Mouse (Mus musculus) right cerebral cortex, adult 18-20 months (tissue): Measurements from ENCODE around the gene Alg5.
"Not testable (repeated sequence)": the region's sequence is repeated elsewhere in the genome, so short reads cannot be mapped to it uniquely, and the experiment has no call there.

Experiments used
- DNase-seq: peaks from one replicate; pipeline ENCODE4 v3.0.0; 2022; ENCODE audit warnings: mixed read lengths

Alg5 gene

DNA sequence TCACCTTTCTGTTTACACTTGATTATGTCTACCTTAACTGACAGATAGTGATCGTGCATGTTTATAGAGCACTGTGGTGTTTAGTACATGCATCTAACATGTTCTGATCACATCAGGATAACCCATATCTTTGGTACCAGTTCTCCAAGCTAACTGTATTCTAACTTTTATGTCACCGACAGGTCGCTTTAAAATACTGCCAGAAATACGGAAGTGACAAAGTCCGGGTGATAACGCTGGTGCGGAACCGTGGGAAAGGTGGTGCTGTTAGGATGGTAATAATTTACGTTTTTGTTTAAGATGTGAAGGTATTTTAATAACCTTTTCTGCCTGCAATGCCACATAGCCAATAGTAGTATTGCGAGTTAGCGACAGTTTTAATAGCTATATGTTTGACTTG is 6.6 kb downstream of the Alg5 start:
- DNase-seq: no peak

DNA sequence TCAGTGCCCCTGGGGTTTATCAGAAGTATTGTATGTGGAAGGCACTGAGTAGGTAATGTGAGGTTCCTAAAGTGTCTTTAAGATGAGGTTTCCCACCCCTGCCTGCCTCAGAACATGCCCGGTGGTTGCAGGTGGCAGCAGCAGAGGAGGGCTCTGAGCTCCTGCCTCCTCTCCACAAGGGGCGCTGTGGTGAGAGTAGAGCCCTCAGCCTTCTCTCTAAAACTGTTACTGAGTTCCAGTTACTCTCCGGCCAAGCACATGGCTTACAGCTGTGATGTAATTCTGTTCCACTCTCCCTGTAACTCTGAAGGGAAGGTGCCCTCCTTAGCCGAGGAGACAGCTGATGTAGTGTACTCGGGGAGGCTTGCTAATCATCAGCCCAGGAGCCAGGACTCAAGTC is 10.5 kb downstream of the Alg5 start:
- DNase-seq: no peak

DNA sequence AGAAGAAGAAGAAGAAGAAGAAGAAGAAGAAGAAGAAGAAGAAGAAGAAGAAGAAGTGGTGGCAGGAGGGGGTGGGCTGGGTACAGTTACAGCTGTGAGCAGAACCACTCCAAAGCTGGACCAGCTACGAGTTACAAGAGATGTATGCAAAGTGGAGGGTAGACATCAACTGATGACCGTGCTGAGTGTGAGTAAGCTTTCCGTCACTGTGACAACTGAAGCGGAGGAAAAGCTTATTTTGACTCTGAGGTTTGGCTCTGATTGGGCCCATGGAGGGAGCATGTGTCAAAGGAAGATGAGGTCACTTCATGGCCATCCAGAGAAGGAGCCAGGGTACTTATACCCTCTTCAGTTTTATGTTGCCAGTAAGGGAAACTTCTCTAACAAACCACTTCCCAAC is 18.1 kb downstream of the Alg5 start:
- DNase-seq: no peak

DNA sequence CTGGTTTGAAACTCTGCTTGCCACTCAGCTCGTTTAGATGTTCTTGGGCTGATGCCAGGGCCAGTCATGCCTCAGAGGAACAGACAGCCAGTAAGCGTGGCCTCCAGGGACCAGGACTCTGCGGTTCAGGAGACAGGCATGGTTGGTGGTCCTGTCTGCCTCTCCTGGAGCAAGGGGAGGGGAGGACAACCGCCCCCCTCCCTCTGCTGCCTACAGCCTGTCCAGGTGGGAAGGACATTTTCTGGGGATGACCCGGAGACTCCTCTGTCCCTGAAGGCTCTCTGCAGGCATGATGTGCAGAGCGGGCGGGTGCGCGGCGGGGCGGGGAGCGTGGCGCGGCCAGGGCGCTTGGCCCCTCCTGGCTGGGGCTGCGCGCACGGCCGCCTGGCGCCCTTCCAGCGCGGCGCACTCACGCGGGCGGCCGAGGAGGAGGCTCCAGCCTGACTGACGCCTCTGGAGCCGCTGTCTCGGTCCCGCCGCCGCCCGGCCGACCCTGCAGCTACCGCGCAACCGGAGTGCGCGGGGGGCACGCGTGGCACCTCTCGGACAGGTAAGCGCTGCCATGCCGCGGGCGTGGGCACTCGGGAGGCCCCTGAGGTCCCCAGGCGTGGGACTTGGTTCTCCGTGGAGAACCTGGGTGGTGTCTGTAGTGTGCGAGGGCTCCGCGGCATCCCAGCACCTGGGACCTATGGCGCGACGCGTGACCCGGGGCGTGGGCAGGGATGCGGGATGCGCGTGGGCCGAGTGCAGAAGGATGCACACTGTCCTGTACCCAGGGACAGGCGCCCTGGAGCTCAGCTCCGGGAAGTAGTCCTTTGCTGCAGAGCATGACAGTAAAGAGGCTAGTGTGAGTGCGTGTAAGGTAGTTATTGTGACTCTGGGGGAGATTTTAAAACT is 20.1 kb downstream of the Alg5 start, which contains the start of gene Smad9:
TSS of gene Smad9 (plus strand) at position 438 of the 897 bp plus-strand sequence.
- DNase-seq: peak; percentile 69

DNA sequence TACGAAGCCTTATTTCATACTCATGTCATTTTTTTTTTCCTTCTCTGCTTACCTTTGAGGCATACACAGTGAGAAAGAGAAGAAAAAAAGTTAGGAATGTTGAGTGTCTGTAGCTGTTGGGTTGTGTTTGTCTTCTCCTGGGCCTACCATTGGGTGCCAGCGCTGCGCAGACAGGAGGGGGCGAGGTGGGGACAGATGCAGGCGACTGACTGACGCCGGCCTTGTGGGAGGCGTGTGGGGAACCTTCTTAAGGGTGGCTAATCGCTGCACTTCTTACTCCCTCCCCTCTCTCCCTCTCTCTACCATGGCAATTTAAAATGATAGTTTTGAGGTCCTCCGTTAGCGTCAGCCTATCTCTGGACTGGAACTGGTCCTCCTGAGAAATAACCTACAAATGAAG is 20.7 kb downstream of the Alg5 start:
- peak; percentile 71 for DNase-seq

DNA sequence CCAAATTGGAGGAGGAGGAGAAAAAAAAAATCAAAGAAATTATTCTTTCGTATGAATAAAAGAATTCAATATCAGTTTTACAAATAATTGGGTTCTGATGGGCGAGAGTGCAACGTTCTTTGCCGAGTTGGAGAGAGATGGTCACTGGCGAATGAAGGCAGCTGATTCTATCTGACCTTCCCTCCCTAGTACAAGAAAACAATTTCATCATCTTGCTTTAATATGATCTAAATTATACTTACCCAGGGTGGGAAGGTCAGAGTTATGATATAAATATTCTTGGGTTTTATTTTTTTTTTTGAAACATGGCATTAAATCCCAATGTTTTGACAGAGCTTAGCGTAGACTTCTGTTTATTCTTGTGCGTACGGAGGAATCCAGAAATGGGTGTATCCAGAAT is 22.1 kb downstream of the Alg5 start:
- no peak for DNase-seq

DNA sequence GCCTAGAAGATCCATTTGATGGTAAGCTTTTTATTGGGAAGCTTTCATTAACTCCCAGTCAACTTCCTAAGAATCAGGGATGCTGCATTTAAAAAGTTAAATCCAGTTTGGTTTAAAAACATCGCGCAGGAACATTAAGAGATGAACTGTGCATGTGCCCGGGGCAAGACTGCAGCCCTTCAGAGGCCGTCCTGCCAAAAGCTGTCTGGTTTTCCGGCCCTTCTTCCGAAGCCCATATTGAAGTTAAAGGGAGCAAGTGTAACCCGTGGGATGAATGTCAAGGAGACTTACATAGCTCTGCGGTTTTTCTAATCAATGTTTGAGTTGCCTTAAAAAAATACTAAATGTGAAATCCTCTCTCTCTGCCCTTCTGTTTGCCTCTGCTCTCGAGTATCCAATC is 23.9 kb downstream of the Alg5 start:
- DNase-seq: no peak

DNA sequence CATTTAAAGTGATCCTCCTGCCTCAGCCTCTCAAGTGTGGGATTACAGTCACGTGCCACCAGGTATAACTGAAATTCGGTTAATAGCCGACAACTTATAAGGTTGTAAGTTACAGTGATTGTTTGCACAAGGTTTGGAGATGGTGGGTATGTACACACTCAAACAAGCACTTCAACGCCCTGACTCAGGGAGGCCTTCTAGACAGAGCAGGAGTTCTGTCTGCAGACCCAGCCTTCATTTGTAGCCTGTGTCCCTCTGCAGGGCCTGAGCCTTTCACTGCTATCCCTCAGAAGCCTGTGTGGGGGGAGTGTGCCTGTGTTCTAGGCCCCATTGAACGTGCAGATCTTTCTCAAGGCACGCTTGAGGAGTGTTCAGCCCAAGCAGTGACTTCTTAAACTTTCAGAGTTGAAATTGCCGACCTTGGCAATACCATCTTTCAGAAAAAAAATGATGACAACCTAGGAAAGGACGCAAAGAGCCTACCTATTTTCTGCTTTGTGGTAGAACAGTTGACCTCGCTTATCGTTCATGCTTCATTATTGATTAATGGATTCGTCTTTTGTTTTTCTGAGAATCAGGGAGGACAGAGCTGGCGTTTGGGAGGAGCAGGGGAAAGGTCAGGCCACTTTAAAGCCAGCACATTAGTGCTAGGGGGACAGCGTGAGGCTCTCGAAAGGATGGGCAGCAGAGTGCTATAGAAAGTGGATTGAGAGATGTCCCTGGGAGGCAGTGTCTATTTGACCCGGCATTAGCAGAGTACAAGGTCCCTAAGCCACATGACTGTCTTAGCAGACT is 25.2 kb downstream of the Alg5 start:
- no peak for DNase-seq

DNA sequence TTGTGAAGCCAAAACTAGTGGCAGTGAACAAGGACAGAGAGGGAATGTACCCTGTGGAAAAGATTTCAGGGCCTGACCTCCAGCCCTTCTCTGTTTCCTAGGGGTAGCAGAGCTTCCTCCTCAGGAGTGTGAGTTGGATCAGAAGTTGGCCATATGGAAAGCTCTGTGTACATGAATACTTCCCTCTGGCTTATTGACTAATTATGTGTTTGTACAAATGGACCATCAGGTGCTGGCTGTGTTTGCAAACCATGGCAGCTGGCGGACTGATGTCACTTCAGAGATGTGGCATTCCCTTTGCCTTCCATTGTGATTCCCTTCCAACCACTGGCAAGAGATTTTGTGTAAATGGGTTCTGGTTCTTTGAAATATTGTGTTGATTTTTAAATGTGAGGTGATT is 25.9 kb downstream of the Alg5 start:
- no peak for DNase-seq

DNA sequence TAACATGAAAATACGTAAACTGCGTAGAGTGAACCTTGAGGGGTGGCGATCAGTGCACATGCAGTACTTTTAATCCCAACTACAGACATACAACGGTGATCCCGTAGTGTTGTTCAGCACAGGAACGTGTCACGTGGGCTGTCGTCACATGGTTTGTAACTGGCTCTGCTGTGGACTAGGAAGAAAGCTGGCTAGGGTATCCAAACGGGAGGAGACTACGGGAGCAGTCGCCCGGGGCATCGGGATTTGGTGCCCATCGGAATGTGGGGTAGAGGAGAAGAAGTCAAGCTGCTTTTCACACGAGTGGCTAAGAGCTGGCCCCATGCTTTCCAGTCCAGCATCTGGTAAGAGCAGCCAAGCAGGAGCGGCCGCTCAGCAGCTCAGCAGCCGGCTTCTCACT is 29.1 kb downstream of the Alg5 start:
- peak; percentile 37 for DNase-seq

DNA sequence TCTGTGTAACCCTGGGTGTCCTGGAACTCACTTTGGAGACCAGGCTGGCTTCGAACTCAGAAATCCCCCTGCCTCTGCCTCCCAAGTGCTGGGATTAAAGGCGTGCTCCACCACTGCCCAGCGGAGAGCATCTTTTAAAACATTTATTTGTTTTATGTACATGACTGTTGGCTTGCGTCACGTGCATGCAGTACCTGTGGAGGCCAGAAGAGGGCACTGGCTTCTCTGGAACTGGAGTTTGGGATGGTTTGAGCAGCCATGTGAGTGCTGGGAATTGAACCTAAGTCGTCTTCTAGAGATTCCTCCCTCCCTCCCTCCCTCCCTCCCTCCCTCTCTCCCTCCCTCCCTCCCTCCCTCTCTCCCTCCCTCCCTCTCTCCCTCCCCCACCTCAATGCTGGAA is 30.2 kb downstream of the Alg5 start:
- not testable (repeated sequence) for DNase-seq

DNA sequence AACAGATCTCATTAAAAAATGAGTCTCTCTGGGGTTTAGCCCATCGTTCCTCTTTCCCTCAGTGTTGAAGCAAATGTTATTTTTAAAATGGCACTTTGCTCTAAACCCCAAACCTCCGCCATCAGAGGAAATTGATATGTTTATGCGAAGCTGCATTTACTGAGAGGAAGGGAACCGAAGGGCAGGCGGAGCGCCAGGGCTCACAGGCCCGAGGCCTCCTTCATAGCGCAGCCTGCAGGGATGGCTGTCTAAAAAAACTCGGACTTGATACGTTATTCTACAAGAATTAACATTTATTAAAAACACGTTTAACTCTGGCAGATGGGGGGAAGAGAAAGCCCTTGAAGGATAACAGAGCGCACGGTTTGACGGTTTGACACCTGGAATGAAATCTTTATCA is 30.7 kb downstream of the Alg5 start:
- DNase-seq: no peak

DNA sequence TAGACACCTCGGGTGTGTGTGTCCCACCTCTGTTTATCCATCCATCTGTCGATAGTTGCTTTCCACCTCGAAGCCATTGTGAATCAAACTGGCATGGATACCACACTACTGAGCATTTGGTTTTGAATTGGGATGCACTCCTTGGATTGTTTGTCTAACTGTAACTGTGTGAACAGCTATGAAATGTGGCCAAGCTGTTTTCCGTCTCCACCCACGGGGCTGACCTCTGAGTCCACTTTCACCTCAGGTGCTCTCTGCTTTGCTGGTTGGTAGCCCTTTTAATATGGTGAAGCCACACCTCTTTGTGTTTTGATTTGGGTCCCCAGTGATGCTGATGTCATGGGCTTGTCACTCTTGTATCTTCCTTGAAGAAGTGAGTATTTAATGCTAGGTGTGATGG is 31.5 kb downstream of the Alg5 start:
- no peak for DNase-seq

DNA sequence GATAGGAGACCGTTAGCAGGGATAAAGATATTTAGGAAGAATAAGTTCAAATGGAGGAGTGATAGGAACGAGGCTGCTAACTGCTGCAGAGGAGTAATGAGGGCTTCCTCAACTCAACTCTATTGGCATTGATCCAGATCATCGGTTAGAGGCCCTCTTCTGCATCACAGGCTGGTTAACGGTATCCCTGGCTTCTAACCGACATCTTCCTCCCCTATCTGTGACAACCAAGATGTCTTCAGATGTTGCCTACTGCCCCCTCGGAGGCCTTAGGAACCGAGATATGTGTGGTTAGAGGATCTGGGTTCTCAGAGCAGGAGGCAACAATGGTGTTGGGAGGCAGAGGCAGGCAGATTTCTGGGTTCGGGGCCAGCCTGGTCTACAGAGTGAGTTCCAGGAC is 33.3 kb downstream of the Alg5 start:
- no peak for DNase-seq

DNA sequence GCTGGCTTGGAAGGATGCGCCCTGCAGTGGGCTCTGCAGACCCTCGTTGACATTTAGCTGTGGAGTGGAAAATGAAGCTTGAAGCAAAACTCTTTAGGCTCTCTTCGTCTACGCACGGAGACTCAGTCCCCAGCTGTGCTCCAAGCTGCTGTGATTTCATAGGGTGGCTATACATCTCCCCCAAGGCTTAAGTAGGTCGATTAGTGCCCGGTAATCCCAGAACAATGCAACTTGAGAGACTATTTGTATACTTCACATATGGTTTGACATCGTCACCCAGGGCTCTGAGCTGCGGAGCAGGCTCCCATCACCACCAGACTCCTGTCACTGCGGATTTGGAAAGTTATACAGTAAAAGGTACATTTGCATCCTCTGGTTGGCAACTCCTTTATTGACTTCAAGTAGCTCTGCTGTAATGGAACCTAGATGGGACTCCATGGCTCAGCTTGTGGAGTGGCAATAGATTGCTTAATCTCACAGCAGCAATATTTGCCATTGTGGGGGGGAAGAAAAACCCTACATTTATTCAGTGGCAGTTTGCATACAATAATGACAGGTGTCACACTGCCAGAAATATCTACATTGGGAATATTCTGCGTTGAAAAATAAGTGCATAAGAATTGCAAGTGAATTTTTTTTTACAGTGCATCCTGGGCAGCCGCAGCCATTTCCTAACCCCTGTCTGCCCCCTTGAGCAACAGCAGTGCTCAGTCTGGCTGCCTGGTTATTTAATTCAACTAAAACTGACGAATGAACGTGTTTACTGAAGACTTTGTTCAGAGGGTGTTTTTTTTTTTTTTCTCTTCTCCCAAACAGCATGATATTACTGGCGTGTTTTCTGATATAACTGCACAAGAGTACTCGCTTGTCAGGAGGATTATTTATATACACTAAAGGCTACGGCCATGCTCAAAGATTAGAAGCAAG is 34.3 kb downstream of the Alg5 start:
- no peak for DNase-seq

DNA sequence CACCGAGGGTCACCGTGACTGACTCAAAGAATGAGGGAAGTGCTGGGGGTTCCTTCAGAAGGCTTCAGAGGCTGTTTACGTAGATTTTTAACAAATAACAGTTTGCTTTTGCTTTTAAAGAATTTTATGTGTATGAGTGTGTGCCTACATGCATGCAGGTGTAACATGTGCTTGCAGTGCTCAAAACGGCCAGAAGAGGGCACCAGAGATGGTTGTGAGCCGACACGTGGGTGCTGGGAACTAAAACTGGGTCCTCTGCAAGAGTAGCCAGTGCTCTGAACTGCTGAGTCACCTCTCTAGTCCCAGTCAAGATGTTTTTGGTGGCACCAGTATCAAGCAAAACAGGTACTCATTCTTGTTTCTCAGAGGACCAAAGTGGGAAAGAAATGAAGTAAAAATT is 38.3 kb downstream of the Alg5 start:
- DNase-seq: no peak

DNA sequence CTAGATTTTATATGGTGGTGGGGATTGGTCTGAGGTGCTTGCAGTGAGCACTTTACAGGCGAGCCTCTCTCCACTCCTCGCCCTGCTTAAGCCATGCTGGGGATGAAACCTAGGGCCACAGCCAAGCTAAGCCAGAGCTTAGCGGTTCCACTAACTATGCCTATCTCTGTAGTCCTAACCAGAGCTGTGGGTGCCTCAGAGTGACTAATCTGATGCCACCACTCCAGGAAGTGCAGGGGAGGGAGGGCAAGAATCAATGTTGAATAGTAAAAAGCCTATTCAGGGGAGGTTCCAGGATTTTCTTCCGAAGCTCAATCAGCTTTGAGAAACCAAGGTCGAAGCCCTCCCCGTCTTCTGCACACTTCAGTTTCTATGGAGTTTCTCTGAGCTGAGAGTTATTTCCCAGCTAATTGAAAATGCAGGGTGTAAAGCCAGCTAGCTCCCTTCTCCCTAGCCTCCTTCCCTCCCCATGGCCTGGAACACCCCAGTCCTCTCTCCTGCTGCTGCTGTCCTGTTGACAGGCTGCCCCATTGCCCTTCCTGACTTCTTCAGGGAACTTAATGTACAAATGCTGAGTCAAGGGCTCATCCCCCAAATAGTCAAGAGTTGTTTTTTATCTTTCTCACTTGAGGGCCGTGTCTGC is 40.8 kb downstream of the Alg5 start:
- no peak for DNase-seq

DNA sequence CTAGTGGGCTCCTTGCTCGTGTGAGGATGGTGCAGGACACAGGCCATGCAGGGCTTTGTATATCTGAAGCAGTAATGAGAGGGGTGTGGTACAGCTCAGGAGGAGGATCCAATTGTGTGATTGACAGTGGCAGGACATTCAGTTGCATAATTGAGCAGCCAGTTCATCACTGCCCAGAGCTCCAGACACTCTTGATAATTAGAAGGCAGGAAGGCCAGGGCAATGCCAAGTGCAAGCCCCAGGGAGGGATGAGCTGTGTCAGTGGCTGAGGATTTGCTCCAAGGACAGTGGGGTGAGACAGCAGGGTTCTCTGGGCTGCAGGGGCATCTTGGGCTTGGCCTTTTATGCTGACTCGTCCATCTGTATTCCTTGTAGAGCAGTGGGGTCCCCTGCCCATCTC is 55.3 kb downstream of the Alg5 start:
- DNase-seq: no peak

DNA sequence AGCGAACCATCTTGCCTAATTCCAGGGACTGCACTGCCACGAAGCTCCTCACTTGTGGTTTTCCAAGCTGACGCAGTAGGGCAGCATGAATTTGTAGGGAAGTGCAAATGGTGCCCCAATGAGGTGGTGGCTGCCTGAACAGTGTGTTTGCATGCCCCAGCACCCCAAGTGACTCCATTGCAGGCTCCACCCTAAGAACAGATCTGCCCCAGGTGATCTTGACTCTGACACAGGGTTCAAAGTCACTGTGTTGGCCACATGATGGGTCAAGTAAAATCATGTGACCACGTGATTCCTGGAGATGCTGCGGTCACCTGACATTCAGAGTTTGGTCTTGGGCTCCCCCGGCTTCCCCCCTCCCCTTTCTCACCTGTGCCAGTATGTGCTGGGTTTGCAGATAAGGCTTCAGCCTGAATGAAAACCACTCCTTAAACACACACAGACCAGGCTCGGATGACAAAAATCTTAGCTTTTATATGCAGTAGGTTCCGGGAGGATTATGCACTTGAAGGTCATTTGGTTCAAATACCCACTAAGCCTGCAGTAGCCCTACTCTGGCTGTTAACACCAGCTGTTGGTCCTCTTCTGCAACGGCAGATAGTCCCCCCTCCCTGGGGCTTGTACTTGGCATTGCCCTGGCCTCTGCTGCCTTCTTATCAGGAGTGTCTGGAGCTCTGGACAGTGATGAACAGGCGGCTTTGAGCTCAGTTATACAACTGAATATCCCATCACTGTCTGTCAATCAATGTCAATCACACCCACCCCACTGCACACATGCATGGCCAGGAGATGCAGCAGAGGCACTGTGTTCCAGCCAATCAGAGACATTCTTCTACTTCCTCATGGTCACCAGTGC is 56.7 kb downstream of the Alg5 start:
- DNase-seq: no peak

DNA sequence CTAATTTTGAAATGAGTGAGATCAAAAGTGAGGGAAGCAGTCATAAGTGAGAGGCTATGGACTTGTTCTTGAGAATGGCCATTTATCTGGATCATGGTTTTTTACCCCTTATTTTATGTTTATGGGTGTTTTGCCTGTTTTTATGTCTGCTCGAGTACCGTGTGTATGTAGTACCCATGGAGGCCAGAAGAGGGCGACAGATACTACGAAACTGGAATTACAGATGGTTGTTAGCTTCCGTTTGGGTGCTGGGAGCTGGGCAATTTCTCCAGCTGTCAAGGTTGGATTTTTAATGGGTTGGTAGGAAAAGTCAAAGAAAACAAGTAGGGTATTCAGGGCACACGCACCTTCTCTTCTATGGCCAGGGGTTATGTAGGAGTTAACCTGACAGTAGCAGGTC is 58.4 kb downstream of the Alg5 start:
- DNase-seq: no peak

DNA sequence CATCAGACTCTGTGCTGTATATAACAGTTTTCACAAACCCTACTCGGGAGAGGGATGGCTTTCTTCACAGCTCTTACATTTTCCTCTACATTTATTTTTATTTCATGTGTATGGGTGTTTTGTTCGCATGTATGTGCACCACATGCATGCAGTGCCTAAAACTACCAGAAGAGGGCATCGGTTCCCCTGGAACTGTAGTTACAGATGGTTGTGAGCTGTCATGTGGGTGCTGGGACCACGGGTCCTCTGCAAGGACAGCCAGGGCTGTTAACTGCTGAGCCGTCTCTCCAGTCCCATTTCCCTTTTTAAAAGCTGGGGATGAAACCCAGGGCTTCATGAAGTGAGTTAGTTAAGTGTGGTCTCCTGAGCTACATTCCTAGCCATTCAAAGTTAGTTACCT is 60.0 kb downstream of the Alg5 start:
- no peak for DNase-seq

DNA sequence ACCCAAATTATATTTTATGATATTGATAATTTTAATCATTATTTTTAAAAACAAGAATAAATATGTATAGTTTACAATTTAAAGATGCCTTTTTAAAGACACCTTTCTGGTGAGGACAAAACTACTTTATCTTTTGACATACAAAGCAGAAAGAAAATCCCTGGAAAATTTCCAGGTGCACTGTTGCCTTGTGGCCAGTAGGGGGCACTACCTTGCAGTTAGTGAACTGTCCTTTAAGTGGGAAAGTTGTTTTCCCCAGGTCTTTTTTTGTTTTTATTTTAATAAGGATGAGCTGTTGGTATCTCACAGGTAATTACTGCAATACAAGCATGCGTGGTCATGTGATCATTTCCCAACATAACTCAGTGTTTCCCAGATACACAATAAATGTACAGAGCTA is 60.5 kb downstream of the Alg5 start:
- DNase-seq: no peak
